Mouse (Mus musculus): Measurements from ENCODE around the gene Pithd1.
A peak's percentile ranks its signal among the peaks of the same experiment; 100 is the strongest.

The Pithd1 gene

DNA sequence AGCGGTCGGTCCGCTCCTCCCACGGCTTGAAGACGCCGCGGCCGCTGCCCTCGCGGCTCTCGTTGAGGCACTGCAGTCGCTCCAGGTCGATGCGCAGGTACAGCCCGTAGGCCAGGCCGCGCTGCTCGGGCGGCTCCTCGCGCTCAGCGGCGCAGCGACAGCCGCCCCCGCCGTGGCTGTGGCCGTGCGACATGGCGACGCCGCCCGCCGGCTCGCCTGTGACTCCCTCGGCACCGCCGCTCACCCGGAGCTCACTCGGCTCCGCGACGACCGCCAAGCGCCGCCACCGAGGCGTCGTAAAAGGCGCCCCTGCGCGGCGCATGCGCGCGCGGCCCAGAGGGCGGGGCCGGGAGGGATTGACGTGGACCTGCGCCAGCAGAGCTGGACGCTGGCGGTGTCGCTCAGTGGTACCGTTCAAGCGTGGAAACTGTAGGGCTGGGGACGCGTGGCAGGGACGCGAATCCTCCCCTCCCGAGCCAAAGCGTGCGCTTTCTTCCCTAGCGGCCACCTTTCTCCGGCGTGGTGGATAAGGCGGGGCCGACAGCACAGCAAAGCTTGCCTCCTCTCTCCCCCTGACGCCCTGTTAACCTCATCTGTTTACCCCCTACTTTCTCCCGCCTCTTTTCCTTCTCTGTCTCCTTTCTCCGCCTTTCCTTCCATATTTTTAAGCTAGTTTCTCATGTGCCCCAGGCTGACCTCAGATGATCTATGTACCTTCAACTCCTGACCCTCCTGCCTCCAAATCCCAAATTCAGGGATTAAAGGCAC, at the start of gene Pithd1:
Pithd1 (minus strand) TSS at position 322 of the 768 bp plus-strand sequence.
- DNase-seq (ENCODE audit: low read depth): peak; percentile 83

- DNase-seq (ENCODE audit: low read depth): no peak
Measured at GRCm38 (mm10) chr4:136035078-136035477, 48.0 kb upstream of the Pithd1 start.

- no peak for DNase-seq (ENCODE audit: low read depth)
Measured at GRCm38 (mm10) chr4:136033231-136033630, 46.2 kb upstream of the Pithd1 start.

GRCm38 (mm10) chr4:136030968-136031909, 44.2 kb upstream of the Pithd1 start:
- no peak for DNase-seq (ENCODE audit: low read depth)

DNA sequence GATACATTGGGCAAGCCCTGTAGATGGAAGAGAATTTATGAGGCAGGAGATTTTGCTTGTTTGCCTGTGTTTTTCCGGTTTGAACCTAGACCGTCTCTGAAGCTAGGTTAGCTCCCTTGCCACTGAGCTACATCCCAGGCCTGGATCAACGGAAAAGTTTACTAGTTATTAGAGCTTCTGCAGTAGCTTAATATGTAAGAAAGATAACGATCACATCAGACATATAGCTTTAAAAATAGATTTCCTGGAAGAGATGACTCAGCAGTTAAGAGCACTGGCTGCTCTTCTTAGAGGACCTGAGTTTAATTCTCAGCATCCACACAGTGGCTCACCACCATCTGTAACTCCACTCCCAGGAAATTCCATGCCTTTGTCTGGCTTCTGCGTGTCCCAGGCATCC, 41.6 kb upstream of the Pithd1 start:
- DNase-seq (ENCODE audit: low read depth): no peak

- no peak for DNase-seq (ENCODE audit: low read depth)
Measured at GRCm38 (mm10) chr4:136028132-136028564, 41.1 kb upstream of the Pithd1 start.

DNA sequence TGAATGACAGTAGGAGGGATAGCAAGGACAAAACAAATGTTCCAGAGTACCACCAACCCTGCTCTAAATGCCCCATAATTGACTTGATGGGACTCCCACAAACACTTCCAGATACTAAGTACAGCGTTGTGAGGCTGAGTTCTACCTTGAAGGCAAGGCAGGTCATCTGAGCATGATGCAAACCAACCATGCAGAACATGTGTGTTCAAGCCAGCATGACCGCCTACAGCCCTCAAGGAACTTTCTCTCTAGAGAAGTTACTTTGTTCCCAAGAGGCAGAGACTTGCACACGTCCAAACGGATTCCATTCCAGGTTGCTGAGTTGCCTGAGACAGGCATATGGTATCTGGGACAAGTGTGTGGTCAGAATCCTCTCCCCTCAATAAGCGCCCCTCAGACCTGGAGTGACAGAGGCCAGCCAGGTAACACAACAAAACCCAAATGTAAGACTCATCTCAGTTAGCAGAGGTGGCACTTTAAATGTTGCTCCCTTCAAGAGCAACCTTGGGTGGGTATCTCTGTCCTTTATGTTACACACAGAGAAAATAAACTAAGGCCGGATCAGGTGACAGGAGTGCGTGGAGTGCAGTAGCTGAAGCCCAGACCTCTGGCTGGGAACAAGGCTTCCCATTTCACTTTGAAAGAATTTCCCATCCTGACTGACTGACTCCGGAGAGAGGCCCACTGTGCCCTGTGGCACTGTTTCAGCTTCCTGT, 40.5 kb upstream of the Pithd1 start:
- no peak for DNase-seq (ENCODE audit: low read depth)

DNA sequence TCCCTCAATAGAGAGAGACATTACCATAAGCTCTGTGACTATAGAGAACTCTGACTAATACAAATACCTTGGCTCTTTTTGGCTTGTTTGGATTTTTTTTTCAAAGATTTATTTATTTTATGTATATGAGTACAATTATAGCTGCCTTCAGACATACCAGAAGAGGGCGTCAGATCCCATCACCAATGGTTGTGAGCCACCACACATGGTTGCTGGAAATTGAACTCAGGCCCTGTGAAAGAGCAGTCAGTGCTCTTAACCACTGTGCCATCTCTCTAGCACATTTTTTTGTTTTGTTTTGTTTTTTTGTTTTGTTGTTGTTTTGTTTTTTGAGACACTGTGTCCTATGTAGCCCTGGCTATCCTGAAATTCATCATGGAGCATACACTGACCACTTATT, 38.3 kb upstream of the Pithd1 start:
- no peak for DNase-seq (ENCODE audit: low read depth)

- DNase-seq (ENCODE audit: low read depth): no peak
Measured at GRCm38 (mm10) chr4:136022924-136023323, 35.9 kb upstream of the Pithd1 start.

GRCm38 (mm10) chr4:136021549-136022047, 34.5 kb upstream of the Pithd1 start, which contains the start of gene Eloa:
TSS of gene Eloa (minus strand) at chr4:136021763.
- peak; percentile 99 for DNase-seq (ENCODE audit: low read depth)

- DNase-seq (ENCODE audit: low read depth): no peak
Measured at GRCm38 (mm10) chr4:136020743-136021548, 33.9 kb upstream of the Pithd1 start.

GRCm38 (mm10) chr4:136016059-136016602, 29.1 kb upstream of the Pithd1 start:
- DNase-seq (ENCODE audit: low read depth): no peak

DNA sequence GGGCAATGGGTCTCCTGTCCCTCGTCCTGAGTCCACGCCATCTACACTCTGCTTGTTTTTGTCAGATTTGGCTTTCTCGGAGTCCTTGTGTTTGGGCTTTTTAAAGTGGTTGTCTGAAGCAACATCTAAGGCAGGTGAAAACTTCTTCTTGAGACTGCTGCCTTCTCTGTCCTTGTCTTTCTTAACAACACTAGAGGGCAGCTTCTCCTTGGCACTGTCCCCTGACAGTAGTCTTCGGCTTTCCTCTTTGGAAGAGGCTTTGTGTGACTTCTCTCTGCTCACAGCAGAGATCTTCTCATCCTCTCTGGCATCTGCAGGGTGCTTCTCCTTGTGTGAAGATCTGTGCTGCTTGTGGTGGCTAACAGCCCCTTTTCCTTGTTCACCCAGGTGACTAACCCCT, 23.5 kb upstream of the Pithd1 start:
- no peak for DNase-seq (ENCODE audit: low read depth)

DNA sequence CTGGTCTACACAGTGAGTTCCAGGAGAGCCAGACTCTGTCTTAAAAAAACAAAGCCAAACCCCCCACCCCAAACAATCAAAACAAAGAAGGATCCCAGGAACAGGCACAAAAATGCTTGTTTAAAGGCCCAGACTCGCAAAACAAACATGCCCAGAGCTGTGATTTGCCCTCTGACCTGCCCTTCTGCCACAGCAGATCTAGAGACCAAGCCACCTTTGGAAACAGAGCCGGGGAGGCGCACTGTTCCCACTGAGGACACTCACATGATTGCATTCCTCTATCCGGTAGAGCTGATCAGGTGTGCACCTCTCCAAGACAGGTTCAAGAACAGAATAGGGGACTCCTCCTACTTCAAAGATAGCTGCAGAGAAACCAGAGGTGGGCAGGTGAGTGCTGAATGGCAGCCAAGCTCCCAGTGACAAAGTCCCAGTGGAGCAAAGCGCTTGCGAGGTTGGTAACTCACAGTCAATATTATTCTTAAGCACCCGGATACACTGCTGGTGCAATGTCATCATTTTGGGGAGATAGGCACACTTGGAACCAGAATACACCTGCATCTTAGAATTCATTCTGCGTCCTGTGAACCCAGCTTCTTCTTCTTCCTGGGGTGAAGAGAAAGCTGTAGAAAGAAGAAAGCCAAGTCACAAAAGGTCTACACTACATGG, 21.9 kb upstream of the Pithd1 start:
- DNase-seq (ENCODE audit: low read depth): no peak

GRCm38 (mm10) chr4:136006821-136007220, 19.8 kb upstream of the Pithd1 start:
- DNase-seq (ENCODE audit: low read depth): no peak

DNA sequence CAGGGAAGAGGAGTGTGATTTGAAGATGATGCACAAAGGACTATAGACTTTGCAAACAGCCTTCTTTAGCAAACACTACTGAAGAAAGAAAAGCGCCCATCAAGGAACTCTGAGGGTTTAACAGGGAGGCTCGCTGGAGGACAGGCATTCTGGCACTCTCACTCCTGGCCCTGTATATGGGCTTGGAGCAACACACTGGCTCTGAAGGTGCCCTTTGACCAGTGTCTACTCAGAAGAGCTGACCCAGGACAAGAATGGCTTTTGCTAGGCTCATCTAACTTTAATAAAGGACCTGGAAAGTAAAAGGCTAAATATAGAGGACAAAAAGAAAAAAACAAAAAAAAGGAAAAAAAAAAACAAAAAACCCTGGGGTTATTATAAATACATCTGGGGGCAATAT, 17.9 kb upstream of the Pithd1 start:
- DNase-seq (ENCODE audit: low read depth): no peak

- no peak for DNase-seq (ENCODE audit: low read depth)
Measured at GRCm38 (mm10) chr4:136004107-136004675, 17.1 kb upstream of the Pithd1 start.

- no peak for DNase-seq (ENCODE audit: low read depth)
Measured at GRCm38 (mm10) chr4:135995118-135995517, 8.1 kb upstream of the Pithd1 start.

DNA sequence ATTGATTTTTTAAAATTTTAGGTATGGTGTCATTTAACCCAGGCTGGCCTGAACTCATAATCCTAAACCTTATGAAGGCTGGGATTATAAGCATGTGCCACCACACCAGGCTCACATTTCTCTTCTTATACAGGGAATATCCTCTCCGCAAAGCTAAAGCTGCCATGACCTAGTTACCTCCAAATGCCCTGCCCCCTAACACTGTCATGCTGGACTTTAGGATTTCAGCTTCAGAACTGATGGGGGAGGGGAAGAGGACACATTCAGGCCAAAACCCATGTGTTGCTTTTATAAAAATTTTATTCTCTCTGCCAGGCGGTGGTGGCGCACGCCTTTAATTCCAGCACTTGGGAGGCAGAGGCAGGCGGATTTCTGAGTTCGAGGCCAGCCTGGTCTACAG, 6.9 kb upstream of the Pithd1 start:
- DNase-seq (ENCODE audit: low read depth): no peak

DNA sequence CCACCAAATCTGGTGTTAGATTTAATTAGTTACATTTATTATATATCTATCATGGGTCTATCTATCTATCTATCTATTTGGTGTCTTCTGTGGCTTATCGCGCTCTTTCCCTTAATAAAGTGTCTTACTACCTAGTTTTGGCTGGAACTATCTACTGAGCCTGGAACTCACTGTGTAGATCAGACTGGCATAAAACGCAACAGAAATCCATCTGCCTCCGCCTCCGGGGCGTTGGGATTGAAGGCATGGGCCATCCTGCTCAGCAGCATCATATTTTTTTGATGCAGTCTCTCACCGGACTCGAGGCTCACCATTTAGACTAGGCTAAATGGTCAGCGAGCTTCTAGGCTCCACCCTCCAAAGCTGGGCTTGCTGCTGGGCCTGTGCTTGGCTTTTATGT, 650 bp upstream of the Pithd1 start:
- DNase-seq (ENCODE audit: low read depth): no peak

Data from c-Kit-positive CD71-positive TER-119-negative erythroid progenitor cells, embryonic 14.5 days (primary cell).